Mouse (Mus musculus): Measurements from ENCODE around the gene Fam205a1.

- no peak for TF ChIP-seq CTCF (IDR thresholded peaks at IDR 0.05; ENCODE audit: extremely low read depth, insufficient read depth, low read length)
- TF ChIP-seq POLR2A (IDR thresholded peaks at IDR 0.05; ENCODE audit: extremely low read depth, insufficient read depth, low read length) = peak; percentile 57; the same call in 1 of the 2 replicates
Observed at GRCm38 (mm10) chr4:42900878-42901277, 47.2 kb upstream of the Fam205a1 start.
